Comparison of ENCODE assay signal across 17 mouse cellular contexts in genomic region chr12:100735581-100735980, GRCm38 (mm10).
"Had no signal": no experiment of that assay in that cellular context is flagged by ENCODE, and none has a peak within 500 bp of the region (broad histone marks: within the 10 kb centered on the region; RNA-seq: fewer than 3 reads in every experiment).

No protein-coding gene starts in this region.

- H3K4me3 ChIP-seq: lung, embryonic 15.5 days; megakaryocyte, embryonic 14.5 days; midbrain, embryonic 12.5 days; midbrain, embryonic 15.5 days; neural tube, embryonic 12.5 days; stomach, embryonic 15.5 days had no signal

- ATAC-seq: liver, postnatal 0 days; lung, postnatal 0 days; midbrain, embryonic 15.5 days had no signal

- H3K9me3 ChIP-seq: lung, embryonic 15.5 days; megakaryocyte, embryonic 14.5 days; midbrain, embryonic 12.5 days; midbrain, embryonic 15.5 days; neural tube, embryonic 12.5 days; stomach, embryonic 15.5 days had no signal

- DNase-seq: liver, postnatal 0 days; lung, adult 2 months; lung, postnatal 14 days; lung, postnatal 36 days; right cerebral cortex, postnatal 14 days; thymus, adult 2 months; thymus, postnatal 25 days; thymus, postnatal 4 days had no signal

- H3K9ac ChIP-seq: liver, postnatal 0 days; lung, embryonic 15.5 days; midbrain, embryonic 12.5 days; midbrain, embryonic 15.5 days; neural tube, embryonic 12.5 days; stomach, embryonic 15.5 days had no signal

- H3K4me1 ChIP-seq: lung, embryonic 15.5 days; midbrain, embryonic 12.5 days; midbrain, embryonic 15.5 days; neural tube, embryonic 12.5 days; stomach, embryonic 15.5 days had no signal

- H3K27me3 ChIP-seq: lung, embryonic 15.5 days; megakaryocyte, embryonic 14.5 days; midbrain, embryonic 12.5 days; midbrain, embryonic 15.5 days; neural tube, embryonic 12.5 days; stomach, embryonic 15.5 days had no signal

- H3K27ac ChIP-seq: lung, embryonic 15.5 days; macrophage; midbrain, embryonic 12.5 days; midbrain, embryonic 15.5 days; neural tube, embryonic 12.5 days; stomach, embryonic 15.5 days; stomach, postnatal 0 days had no signal

- H3K36me3 ChIP-seq: lung, embryonic 15.5 days; midbrain, embryonic 12.5 days; midbrain, embryonic 15.5 days; neural tube, embryonic 12.5 days; stomach, embryonic 15.5 days had no signal

- H3K4me2 ChIP-seq: lung, embryonic 15.5 days; midbrain, embryonic 12.5 days; midbrain, embryonic 15.5 days; neural tube, embryonic 12.5 days; stomach, embryonic 15.5 days had no signal
